Mouse (Mus musculus) ovary, adult 18-20 months (tissue): ENCODE results near the gene Tatdn2.
A peak's percentile ranks its signal among the peaks of the same experiment; 100 is the strongest.

Source experiments
- DNase-seq: peaks from one replicate; pipeline ENCODE4 v3.0.0; 2022; ENCODE audit warnings: low spot score, mixed read lengths

Tatdn2 gene

DNA sequence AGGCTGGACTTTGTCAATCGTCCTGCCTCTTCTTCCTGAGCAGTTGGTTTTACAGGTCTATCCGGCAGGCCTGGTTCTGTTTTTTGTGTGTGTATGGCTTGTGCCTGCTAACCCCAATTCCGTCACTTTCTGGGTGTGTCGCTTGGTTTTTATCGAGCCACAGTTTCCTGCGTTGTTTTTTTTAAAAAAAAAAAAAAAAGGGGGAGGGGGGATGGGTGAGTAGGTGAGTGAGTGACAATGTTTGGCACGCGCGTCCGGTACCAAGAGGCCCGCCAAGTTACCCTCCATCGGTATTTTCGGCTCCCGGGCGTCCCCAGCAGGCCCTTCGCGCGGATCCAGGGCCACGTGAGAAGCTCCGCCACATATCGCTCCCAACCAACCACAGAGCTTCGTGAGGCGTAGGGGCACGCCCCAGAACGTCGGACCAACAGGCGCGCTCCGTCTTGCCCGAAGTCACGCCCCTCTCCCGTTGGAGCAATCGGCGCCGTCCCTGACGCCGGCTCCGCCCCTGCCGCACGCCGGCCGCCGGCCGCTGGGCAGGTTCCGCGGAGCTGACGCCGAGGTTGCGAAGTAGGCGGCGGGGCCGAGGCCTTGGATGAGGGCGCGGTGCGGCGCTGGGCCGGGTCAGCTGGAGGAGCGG is at the start of gene Tatdn2:
Tatdn2 (plus strand) TSS at position 469 of the 640 bp plus-strand sequence.
- peak; percentile 98 for DNase-seq

DNA sequence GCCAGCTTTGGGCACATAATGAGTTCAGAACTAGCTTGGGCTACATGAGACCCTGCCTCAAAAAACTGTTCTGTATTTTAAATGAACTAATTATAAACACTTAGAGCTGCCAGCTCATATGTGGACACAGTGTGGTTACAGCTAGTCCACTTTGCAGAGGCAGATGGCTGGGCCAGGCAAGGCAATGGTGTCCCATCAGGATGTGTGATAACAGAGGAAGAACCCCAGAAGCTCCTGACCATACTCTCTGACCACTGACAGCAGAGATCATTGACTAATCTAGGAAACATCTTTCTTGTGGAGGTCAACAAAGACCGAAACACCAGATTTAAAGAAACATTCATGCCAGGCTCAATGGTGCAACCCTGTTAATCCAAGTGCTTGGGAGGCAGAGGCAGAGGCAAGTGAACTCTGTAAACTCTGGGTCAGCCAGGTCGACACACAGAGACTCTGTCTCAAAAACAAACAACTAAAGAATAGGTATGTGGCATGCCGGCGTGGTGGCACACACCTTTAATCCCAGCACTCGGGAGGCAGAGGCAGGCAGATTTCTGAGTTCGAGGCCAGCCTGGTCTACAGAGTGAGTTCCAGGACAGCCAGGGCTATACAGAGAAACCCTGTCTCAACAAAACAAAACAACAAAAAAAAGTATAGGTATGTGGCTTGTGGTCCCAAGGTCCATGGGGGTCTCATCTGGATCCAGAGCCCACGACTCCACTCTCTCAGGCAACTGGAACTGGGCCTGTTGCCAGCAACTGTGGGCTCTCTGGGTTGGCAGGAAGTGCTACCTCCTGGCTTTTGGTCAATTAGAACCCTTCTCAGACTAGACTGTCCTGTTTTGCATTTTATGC is 47.3 kb upstream of the Tatdn2 start:
- DNase-seq = no peak

DNA sequence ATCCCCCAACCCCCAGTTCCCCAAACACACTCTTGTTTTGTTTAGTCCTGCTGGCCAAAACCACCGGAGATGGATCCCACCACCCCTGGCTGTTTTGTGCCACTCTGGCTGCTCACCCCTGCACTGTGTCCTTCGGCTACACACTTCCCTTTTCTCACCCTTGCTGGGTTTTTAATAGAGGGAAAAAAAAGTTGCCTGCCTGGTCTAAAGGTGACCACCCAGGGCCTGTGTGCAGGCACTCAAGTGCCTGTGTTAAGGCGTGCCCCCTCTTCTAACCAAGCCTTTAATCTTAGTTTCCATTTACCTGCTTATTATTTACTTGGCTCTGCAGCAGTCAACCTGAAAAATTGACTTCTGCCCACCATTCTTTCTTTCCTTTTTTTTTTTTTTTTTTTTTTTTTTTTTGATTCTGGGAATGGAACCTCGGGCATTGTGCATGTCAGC is 46.6 kb upstream of the Tatdn2 start:
- no peak for DNase-seq

DNA sequence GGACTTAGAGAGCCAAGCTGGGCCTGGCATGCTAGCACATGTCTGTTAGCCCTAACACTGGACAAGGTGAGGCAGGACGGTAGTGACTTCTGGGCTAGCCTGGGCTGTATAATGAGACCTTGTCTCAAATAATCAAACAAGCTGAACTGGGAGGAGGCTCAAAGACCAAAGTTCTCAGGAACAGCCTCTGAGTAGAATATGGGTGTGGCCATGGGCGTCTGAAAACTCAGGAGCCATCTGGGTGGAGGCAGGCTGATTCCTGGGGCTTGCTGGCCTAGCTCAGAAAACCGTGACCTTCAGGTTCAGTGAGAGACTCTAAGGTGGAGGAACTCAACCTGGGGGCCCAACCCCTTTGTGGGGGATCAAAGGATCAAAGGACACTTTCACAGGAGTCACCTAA is 45.2 kb upstream of the Tatdn2 start:
- DNase-seq = no peak

DNA sequence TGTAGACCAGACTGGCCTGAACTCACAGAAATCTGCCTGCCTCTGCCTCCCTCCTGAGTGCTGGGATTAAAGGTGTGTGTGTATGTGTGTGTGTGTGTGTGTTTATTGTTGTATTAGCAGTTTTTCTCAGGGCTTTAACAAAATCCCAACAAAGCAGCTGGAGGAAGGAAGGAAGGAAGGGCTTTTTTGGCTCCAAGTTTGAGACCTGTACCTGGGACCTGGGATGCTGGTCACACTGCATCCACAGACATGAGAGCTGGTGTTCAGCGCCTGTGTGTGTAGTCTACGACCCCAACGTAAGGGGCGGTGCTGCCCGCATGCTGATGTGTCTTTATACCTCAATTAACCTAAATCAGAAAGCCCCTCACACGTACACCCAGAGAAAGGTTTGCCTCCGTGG is 43.3 kb upstream of the Tatdn2 start:
- no peak for DNase-seq

DNA sequence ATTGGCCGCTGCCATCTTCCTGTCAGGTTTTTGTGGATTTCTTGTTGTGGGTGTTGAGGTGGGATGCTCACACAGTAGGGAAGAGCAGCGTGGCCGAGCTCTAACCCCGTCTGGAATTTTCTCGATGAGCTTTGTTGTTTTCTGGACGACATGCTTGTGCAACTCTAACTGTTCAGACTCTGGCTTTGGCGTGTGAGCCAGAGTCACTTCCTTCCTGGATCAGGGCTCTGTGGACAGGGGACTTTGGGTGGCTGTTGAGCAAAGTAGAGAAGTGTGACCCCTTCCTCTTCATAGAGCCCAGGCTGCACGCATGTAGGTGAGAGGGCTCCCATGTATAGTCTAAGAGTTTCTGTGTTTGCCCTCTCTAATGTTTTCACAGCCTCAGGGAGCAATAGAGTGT is 42.7 kb upstream of the Tatdn2 start:
- DNase-seq = no peak

DNA sequence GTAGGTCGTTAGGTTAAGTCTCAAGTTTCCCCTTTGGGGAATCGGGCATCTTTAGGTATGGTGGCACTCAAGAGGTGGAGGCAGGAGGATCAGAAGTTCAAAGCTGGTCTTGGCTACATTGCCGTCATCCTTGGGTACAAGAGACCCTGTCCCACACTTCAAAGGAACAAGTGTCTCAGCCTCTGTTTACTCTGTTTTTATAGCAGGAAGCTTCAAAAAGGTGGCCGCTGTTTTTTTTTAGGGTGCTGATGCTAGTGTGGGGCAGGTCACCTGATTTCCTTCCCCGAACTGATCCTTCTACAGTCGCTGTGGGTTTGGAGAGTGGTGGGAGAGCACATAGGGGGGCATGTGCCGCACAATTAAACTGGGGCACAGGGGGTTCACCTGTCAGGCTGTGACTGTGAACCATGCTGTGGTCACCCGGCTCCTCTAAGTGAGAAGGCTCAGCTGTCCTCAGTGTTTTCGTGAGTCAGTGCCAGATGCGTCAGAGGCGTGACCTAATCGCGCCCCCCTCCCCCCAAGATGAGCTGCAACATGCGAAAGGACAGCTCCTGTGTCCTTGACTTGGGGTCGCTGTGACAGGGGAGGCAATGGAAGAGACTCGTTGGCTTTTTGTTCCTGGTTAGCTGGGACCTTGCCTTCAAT is 42.0 kb upstream of the Tatdn2 start:
- no peak for DNase-seq

DNA sequence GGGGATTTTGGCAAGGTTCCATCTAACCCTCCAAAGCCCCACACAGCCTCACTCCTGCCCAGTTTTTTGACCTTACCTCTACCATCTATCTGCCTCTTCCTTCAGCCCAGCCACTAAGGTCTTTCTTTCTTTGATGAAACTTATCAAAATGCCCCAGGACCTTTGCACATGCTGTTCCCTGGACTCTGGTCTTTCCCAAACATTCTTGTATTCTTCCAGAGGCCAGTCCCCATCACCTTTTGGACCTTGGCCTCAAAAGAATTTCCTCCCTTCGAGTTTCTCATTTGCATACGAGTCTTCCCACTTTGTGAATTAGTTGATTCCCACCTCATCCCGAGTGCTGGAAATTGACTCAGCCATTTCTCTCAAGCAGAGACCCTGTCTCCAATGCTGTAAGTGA is 41.4 kb upstream of the Tatdn2 start:
- DNase-seq = no peak

DNA sequence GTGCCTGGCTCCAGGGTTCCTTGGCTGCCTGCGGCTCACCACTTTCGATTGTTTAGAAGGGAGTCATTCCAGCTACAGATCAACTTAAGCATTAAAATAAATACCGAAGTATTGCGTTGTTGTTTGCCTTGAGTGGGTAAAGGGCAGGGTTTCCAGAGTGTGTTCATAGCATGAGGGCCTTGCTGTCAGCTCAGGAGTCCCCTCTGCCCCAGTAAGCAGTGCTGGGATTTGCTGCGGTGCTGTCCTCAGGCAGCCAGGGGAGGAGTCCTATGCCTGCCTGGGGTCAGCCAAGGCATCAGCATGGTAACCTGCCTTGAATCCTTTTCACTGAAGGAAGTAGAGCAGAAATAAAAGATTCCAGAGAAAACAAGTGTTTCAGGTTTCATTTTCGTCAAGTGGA is 40.0 kb upstream of the Tatdn2 start:
- no peak for DNase-seq

DNA sequence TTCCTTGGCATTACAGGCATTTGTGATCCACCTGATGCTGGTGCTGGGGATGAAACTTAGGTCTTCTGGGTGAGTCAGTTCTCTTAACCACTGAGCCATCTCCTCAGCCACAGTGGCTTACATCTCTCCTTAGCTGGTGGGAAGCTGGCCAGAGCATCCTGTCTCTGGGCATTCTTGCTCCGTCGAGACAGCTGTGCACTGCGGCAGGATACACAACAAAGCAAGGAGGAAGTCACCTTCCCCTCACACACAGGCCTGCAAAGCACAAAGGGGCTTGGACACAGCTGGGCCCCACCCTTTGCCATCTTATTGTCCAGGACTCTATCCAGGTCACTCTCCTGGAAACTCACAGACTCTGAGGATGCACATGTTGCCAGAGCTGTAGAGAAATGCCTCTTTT is 38.6 kb upstream of the Tatdn2 start:
- DNase-seq = no peak

DNA sequence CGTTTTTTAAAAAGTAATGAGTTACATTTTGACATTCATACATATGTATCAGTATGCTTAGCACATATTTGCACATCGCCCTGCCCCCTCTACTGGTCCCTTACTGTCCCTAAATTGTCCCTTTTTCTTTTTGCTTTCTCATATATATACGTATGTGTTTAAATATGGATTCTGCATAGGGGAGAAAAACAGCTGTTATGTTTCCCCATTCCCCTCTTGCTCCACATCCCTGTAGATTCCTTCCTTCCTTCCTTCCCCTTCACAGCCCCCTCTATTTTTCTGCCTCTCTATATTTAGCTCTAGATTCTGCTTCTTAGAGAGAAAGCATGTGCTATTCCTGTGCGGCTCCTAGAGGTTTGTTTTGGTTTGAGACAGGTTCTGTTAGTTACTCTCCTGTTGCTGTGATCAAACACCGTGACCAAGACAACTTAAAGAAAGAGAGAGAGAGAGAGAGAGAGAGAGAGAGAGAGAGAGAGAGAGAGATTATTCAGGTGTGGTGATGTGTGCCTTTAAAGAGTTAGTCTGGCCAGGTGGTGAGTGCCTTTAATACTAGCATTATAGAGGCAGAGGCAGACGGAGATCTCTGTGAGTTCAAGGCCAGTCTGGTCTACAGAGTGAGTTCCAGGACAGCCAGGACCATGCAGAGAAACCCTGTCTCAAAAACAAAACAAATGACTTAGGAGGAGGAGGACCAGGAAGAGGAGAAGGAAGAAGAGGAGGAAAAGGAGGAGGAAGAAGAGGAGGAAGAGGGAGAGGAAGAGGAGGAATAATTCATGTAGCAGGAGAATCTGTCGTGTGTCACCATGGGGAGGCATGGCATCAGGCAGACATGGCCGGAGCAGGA is 37.0 kb upstream of the Tatdn2 start:
- DNase-seq = no peak

DNA sequence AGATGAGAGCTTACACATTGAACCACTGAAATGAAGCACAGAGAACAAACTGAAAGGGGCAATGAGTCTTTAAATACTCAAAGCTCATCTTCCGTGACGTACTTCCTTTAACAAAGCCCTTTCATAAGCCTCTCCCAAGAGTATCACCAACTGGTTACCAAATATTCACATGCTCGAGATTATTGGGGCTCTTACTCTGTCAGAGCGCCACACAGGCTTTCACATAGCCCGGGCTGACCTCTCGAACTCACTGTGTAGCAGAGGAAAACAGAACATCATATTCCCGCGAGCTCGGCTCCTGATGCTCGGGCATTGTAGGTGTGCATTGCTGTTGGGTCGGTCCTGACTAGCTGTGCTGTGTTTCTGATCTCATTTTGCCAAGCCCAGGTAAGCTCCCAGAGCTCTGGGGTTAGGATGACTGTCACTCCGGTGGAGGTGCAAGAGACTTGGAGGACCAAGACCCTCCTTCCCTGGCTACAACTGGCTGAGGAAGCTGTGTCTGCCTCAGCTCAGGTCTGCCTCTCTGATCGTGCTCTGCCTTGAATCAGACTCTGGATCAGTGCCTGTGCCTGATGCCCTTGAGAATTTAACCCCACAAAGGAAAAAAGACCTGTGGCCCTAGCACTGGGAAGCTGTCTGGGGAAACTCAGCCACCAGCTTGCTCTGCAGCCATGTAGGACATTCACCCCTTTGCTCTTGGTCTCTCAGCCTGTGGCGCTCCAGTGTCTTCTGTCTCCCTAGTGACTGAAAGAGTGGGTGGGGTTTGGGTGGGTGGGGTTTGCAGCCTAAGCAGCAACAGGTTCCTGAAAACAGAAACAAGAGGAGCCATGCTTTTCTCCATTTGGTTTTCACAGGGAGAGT is 36.1 kb upstream of the Tatdn2 start:
- no peak for DNase-seq

DNA sequence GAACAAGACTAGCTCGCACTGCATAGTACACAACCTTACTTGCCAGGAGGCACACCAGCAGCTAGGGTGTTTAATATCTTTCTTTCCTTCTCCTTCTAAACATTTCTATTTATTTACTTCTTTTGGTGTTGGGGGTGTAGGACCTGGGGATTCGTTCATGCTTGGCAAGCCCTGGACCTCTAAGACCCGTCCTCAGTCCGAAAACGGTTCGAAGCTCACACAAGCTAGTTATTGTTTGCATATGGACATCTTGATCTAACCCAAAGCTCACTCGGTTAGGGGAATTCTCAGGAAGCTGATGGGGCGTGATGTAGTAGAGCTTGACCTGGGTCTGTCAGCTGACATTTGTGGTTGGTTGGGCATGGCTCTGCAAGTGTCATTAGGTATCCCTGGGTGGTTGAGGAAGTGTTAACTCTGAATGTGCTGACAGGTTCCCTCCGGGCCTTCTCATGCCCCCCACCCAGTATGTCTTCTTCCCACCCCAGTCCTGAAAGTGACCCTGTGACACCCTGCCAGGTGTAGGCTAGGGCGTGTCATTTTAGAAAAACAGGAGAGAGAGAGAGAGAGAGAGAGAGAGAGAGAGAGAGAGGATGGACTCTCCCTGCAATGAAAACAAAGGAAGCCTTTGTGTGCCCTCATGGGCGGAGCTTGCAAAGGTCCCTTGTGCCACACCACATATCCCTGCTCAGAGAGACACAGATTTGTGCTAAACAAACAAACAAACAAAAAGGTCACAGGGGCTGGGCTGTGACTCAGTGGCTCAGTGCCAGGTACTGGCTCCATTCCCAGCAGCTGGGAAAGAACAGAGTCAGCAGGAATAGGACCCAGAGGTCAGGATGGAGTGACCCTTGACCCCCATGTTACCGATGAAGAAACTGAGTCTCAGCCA is 35.3 kb upstream of the Tatdn2 start:
- no peak for DNase-seq

DNA sequence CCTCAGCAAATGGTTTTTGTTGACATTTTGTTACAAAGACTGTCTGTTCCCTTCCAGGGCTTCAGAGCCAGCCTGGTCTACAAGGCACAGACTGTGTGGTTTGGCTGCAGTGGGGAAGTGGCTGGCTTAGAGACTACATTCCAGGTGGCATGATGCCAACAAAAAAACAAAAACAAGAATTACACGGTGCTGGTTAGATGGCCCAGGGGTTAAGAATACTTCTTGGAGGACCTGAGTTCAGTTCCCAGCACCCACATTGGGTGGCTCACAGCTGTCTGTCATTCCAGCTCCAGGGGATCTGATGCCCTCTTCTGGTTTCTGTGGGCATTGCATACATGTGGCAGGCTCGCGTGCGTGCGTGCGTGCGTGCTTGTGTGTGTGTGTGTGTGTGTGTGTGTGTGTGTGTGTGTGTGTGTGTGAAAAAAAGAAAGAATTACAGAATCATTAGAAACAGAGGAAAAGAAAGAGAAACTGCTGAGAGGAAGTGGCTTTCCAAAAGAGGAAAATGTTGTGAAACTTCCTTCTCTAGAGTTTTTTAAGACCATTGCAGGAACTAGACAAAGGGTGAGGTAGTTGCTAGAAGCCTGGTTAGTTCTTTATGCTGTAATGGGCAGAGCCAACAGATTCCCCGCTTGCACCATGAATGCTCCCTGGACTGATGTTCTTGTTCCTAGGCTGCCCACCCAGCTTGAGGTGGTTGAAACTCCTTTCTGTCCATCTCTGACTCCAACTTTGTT is 33.7 kb upstream of the Tatdn2 start:
- no peak for DNase-seq

DNA sequence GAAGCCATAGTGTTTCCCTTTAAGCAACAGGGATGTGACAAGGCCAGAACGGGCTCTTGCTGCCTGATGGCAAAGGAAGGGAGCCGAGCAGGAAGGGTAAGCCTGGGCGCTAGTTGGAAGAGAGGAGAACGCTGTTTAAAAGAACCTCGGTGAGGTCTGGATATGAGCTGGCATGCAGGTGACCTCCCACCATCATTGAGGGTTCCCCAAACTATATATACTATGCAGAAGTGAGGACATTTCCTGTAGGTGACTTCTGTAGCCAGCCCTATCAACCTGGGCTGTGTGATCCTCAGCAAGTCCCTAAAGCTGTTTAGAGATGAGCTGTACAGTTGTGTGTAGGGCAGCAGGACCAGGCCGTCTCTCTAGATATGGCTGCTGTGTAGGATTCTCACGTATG is 32.5 kb upstream of the Tatdn2 start:
- no peak for DNase-seq

DNA sequence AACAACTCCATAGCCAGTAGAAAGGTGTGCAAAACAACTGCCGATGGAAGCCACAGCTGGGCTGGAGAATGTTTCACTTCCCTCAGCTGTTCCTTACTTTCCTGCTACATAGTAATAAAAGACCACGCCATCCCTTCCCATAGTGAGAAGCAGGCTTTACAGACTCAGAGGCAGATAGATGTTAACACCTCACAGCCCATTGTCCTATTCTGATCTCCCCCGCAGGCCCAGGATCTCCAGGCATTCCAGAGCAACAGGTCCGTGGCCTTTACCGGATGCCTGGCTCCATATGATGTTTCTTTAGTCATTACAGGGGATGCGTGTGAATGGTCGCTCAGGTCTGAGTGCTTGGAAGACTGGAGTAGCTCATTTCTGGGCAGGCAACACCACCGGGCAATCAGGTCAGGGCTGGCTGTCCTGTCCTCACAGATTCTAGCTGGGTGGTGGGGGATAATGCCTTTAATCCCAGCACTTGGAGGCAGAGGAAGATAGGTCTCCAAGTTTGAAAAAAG is 29.2 kb upstream of the Tatdn2 start:
- no peak for DNase-seq

DNA sequence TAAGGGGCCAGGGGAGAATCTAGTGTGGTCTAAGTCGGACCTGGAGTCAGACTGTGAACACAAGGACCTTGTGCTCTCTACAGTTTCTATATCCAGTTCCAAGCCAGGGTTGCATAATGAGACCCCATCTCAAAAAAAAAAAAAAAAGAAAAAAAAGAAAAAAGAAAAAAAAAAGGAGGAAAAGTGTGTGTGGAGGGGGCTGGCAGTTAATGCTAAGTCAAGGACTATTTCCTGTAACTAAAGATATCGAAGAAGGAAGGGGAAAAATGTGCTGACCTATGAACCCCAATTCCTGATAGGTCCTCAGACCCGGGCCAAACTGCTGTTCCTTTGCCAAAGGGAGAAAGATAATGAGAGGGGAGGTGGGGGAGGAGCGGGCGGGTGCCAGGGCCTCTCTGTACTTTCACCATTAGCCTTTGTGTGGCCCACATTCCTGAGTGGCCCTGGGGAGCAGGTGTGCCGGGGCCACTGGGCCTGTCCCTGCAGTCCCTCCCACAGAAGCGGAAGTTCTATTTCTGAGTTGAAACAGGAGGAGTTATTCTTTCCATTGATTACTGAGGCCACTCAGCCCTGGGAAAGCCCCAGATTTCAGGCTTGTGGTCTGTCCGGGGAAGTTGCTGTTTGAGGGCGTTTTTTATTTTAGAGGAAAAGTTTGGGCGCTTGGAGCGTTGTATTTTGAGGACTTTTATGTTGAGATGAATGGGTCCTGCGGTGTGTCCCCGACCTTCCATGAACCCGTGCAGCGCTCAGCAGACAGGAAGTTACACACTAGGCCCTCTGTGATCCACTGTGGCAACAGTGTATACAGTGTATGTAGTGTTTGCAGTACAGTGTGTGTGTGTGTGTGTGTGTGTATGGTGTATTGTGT is 28.3 kb upstream of the Tatdn2 start:
- DNase-seq = peak; percentile 36

DNA sequence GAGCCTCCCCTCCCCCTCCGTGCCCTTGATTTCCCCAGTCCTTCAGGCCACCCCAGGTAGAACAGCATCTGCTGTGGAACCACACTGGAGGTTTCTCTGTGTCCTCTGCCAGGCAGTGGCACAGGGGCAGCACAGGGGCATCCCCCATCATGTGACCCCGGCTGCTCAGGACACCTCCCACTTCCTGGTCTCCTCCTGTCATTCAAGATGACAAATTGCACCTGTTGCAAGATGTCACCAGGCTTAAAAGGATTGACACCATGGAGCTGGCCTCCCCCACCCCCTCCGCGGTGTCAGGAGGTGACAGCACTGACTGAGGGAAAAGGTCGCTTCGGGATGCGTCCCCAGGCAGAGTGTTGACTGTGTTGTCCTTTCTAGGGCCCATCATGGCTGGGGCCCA is 27.0 kb upstream of the Tatdn2 start:
- no peak for DNase-seq
